Mouse (Mus musculus) neural tube, embryonic 11.5 days (tissue): ENCODE measurements around the gene Dnajc19. TPM values are rescaled to one million over a fixed set of nuclear protein-coding genes. Genes with fewer than 3 reads are reported as not detected.

ENCODE experiments used
- ATAC-seq: fragments of 200-750 bp; cut with Nextera tagmentation; 2 replicates; pipeline ENCODE4 v1.8.0; 2017; ENCODE audit warnings: moderate number of reproducible peaks, mild to moderate bottlenecking, moderate TSS enrichment, moderate library complexity; ENCODE audit not compliant: insufficient read depth, low FRiP score, low TSS enrichment
- DNase-seq: peaks from one replicate; pipeline ENCODE4 v3.0.0-alpha.2; 2015; ENCODE audit warnings: low spot score
- H3K27ac ChIP-seq: fragments of 300-500 bp; sonication (generic); 2 replicates; pipeline ENCODE4 v1.5.1; 2014; ENCODE audit warnings: low read depth, mild to moderate bottlenecking, low read length
- H3K27me3 ChIP-seq: fragments of 300-500 bp; sonication (generic); 2 replicates; pipeline ENCODE4 v1.6.1; 2014; ENCODE audit warnings: mild to moderate bottlenecking, low read length, mixed read lengths; ENCODE audit not compliant: control insufficient read depth, insufficient read depth
- H3K36me3 ChIP-seq: fragments of 300-500 bp; sonication (generic); 2 replicates; pipeline ENCODE4 v1.6.1; 2014; ENCODE audit warnings: mild to moderate bottlenecking, low read length, moderate library complexity, mixed read lengths; ENCODE audit not compliant: control insufficient read depth, insufficient read depth
- H3K4me1 ChIP-seq: fragments of 300-500 bp; sonication (generic); 2 replicates; pipeline ENCODE4 v1.6.1; 2014; ENCODE audit warnings: low read length, mixed read lengths; ENCODE audit not compliant: control insufficient read depth, insufficient read depth
- H3K4me2 ChIP-seq: fragments of 300-500 bp; sonication (generic); 2 replicates; pipeline ENCODE4 v1.6.1; 2014; ENCODE audit warnings: low read depth, mild to moderate bottlenecking, moderate library complexity
- H3K4me3 ChIP-seq: fragments of 300-500 bp; sonication (generic); 2 replicates; pipeline ENCODE4 v1.5.1; 2014; ENCODE audit warnings: low read depth, low read length
- H3K9ac ChIP-seq: fragments of 300-500 bp; sonication (generic); 2 replicates; pipeline ENCODE4 v1.6.1; 2014; ENCODE audit warnings: mild to moderate bottlenecking, low read length
- H3K9me3 ChIP-seq: fragments of 300-500 bp; sonication (generic); 2 replicates; pipeline ENCODE4 v1.6.1; 2016; ENCODE audit warnings: low read length; ENCODE audit not compliant: control insufficient read depth
- WGBS: fragments of 180-500 bp; shearing (Covaris S2); extraction: QIAGEN DNeasy Blood & Tissue Kit; methylation state at CpG from one replicate; pipeline ENCODE4 v1.1.7; 2014; 5-methylcytosine and 5-hydroxymethylcytosine counted together
- polyA plus RNA-seq: library from polyadenylated mRNA; unstranded; fragments of >200 nt; fragmentation: Nextera tagmentation; extraction: Ambion mirVana; gene quantifications from 2 replicates; pipeline ENCODE4 v1.2.1, GENCODE M21; 2014

Dnajc19 gene
- 163 and 171 TPM in 2 replicates for polyA plus RNA-seq

DNA sequence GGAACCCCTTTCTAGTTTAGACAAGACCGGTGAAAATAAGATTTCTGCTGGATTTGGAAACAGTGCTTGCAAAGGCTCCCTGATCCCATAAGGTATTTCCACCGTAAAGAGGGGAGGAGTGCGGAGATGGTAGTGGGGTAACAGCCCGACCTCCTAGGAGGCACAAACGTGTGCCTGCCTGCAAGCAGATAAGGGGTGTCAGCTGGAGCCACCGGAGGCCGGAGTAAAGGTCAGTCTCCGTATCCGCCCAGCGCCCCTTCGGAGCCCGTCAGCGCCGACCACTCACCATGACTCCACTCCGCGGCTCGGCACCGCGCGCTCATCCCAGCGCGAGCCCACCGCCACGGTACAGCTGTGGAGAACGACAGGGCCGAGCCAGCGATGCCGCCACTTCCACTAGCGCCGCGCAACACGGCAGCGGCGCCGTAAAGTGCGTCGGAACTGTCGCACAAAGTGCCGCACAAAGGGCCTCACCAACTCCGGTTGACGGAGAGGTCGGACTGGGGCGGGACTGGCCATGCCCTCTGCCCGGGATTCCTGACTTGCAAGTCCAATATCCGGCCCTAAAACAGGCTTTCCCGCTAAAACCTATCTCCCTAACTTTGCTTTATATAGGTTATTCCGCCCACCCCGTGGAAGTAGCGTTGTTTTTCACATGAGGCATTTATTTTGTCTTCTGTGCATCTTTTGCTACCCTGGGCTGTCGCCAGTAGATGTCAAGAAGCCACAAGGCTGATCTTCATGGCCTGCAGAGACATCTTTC lies at the start of gene Dnajc19:
Dnajc19 (minus strand) TSS at position 422 of the 763 bp plus-strand sequence.
- DNase-seq (peak; percentile 95), ATAC-seq (peak; percentile 86)
- no peaks in the 10 kb centered on the region for H3K27me3 ChIP-seq
- H3K4me1 ChIP-seq = peaks cover 5% of the 10 kb centered on the region; the same call in 1 of the 2 replicates
- H3K4me3 ChIP-seq = peak within 1 kb of the TSS; percentile 78
- no peaks in the 10 kb centered on the region; the same call in 1 of the 2 replicates for H3K36me3 ChIP-seq
- H3K9ac ChIP-seq = peak within 1 kb of the TSS; percentile 76
- H3K27ac ChIP-seq = peak within 1 kb of the TSS; percentile 67; the same call in 1 of the 2 replicates
- H3K4me2 ChIP-seq = peak within 1 kb of the TSS; percentile 53
- WGBS = under 1% methylated on average over 50 of the region's 50 CpGs
- no peaks in the 10 kb centered on the region for H3K9me3 ChIP-seq

DNA sequence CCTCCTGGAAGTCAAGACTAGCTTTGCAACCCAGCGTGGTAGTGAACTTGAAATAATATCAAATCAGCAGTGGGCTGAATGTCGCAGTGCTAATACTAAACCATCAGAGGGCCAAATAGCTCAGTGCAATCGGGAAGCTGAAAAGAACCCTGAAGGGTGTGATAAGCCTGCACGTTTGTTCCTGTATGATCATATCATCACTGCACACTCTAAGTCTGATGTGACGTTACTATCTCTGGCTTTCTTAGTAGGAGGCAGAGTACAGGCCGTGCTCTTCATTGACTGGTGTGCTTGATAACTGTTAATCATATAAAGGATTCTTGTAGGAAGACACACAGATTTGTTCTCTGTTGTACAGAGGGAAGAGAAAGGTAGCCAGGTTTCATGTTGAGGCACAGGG lies 48.8 kb upstream of the Dnajc19 start:
- no peak for ATAC-seq

DNA sequence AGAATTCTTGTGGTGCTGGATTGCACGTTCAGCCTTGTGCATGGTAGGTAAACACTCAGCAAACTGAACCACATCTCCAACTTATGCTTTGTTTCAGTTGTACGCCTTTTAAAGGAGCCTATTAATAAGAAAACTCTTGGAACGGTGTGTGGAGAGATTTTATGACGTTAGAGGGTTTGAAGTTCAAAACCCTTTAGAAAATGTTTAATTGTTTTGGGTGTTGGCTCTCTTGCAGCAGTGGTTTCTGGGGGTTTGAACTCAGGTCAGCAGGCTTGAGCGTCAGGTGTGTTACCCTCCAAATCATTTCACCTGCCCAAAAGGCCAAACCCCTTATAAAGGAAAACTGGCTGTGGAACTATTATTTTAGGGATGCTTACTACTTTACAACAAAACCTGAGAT lies 40.2 kb upstream of the Dnajc19 start:
- 92% methylated on average over 5 of the region's 5 CpGs for WGBS
- Histone ChIP-seq H3K36me3 (no peaks in the 10 kb centered on the region), H3K27ac (no peak overlapping the region), H3K4me3 (no peak overlapping the region), H3K9me3 (no peaks in the 10 kb centered on the region), H3K4me2 (no peak overlapping the region), H3K9ac (no peak overlapping the region), H3K27me3 (no peaks in the 10 kb centered on the region), H3K4me1 (no peaks in the 10 kb centered on the region)
- ATAC-seq = no peak
- no peak for DNase-seq

More for the DNA sequence above, 48.8 kb upstream of the Dnajc19 start:
- H3K36me3 ChIP-seq = no peaks in the 10 kb centered on the region
- H3K9me3 ChIP-seq = no peaks in the 10 kb centered on the region
- no peak overlapping the region for H3K9ac ChIP-seq
- no peak overlapping the region for H3K27ac ChIP-seq
- no peaks in the 10 kb centered on the region for H3K4me1 ChIP-seq
- no peak for DNase-seq
- H3K4me2 ChIP-seq = no peak overlapping the region
- 90% methylated on average over 6 of the region's 6 CpGs for WGBS
- H3K4me3 ChIP-seq = no peak overlapping the region
- no peaks in the 10 kb centered on the region for H3K27me3 ChIP-seq

GRCm38 (mm10) chr3:34120791-34121190 lies 39.7 kb upstream of the Dnajc19 start:
- Histone ChIP-seq H3K4me1 (no peaks in the 10 kb centered on the region), H3K4me3 (no peak overlapping the region), H3K4me2 (no peak overlapping the region), H3K36me3 (no peaks in the 10 kb centered on the region), H3K27me3 (no peaks in the 10 kb centered on the region), H3K9ac (no peak overlapping the region), H3K9me3 (no peaks in the 10 kb centered on the region), H3K27ac (no peak overlapping the region)
- ATAC-seq (no peak), DNase-seq (no peak)
- WGBS = 93% methylated on average over 3 of the region's 3 CpGs

- no peaks in the 10 kb centered on the region for H3K9me3 ChIP-seq
- DNase-seq (no peak), ATAC-seq (no peak)
- 70% methylated on average over 4 of the region's 4 CpGs for WGBS
- H3K27ac ChIP-seq = no peak overlapping the region
- no peaks in the 10 kb centered on the region for H3K27me3 ChIP-seq
- no peak overlapping the region for H3K4me3 ChIP-seq
- H3K36me3 ChIP-seq = no peaks in the 10 kb centered on the region
- H3K9ac ChIP-seq = no peak overlapping the region
- no peak overlapping the region for H3K4me2 ChIP-seq
- no peaks in the 10 kb centered on the region for H3K4me1 ChIP-seq
Observed at GRCm38 (mm10) chr3:34119869-34120268, 38.7 kb upstream of the Dnajc19 start.

DNA sequence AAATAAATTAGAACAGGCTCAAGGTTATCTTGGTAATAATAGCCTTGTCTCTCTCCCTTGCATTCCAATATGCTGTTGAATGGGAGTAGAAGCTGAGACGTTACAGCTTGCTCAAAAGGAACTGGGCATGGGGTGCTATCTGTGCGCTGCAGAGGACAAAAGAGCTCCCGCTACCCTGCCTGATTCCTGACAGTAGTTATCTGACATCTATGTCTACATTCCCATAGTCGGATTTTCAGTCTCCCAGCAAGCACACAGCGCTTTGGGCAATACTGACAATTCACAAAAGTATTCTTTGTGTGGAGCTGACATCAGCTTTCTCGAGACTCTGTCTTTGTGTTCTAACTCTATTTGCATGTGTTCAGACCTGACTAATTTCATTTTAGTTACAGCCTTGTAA lies 34.7 kb upstream of the Dnajc19 start:
- 49% methylated on average over 6 of the region's 6 CpGs for WGBS
- ATAC-seq = no peak

GRCm38 (mm10) chr3:34111941-34112685 lies 31.0 kb upstream of the Dnajc19 start:
- no peak for DNase-seq
- WGBS = 82% methylated on average over 11 of the region's 11 CpGs

More for the DNA sequence above, 34.7 kb upstream of the Dnajc19 start:
- no peak overlapping the region for H3K27ac ChIP-seq
- H3K4me2 ChIP-seq = no peak overlapping the region
- no peak overlapping the region for H3K4me3 ChIP-seq
- H3K4me1 ChIP-seq = no peaks in the 10 kb centered on the region
- H3K27me3 ChIP-seq = no peaks in the 10 kb centered on the region
- peak; percentile 22 for DNase-seq
- H3K36me3 ChIP-seq = no peaks in the 10 kb centered on the region
- H3K9ac ChIP-seq = no peak overlapping the region
- no peaks in the 10 kb centered on the region for H3K9me3 ChIP-seq

DNA sequence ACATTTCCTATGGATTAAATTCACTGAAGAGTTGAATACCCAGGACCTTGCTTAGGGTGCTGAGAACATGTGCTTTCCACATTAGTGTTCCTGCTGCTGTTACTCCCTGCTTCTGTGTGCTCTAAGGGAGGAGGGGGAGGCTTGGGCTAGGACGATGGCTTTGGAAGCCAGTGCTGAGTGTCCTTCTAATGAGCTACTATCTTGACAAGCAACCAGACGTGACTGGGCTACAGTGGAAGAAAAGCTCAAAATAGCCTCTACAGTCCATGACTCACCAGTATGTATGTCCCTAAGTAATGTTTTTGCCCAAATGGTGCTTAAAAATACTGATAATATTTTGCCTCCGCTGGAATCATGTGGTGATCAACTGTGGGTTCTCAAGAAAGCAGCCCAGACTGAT lies 26.5 kb upstream of the Dnajc19 start:
- H3K4me3 ChIP-seq = no peak overlapping the region
- H3K36me3 ChIP-seq = no peaks in the 10 kb centered on the region
- no peak overlapping the region for H3K4me2 ChIP-seq
- 75% methylated on average over 3 of the region's 3 CpGs for WGBS
- DNase-seq = no peak
- no peak for ATAC-seq
- H3K9me3 ChIP-seq = no peaks in the 10 kb centered on the region
- no peak overlapping the region for H3K9ac ChIP-seq
- peaks cover 4% of the 10 kb centered on the region for H3K4me1 ChIP-seq
- H3K27me3 ChIP-seq = no peaks in the 10 kb centered on the region
- H3K27ac ChIP-seq = no peak overlapping the region

More at GRCm38 (mm10) chr3:34111941-34112685, 31.0 kb upstream of the Dnajc19 start:
- Histone ChIP-seq H3K4me3 (no peak overlapping the region), H3K9ac (no peak overlapping the region), H3K9me3 (no peaks in the 10 kb centered on the region), H3K4me2 (no peak overlapping the region), H3K27me3 (no peaks in the 10 kb centered on the region), H3K36me3 (no peaks in the 10 kb centered on the region), H3K27ac (no peak overlapping the region), H3K4me1 (no peaks in the 10 kb centered on the region)
- no peak for ATAC-seq
